Mouse (Mus musculus) thymus, postnatal 25 days (tissue): ENCODE data around the gene Lrrc49.

Source experiments
- DNase-seq: peaks from one replicate; pipeline ENCODE4 v3.0.0; 2022

The Lrrc49 gene

DNA sequence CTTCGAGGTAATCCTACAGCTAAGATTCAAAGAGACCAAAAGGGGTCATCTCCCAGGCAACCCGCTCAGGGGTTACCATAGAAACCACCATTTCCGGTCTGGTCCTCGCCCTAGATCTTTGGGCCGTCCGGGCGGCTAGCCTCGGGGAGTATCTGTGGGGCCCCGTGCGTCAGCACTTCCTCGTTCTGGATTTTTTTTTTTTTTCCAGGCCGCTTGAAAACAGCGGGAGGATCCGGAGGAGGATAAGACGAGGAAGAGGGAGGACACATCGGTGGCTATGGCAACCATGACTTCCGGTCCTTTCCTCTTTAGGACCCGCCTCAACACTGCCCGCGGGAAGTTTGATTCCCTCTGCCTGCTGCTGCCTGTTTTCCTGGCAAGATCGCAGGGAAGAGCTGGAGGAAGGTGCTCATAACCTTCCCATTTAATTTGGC is at the start of gene Lrrc49:
Lrrc49 (minus strand) TSS at position 268 of the 434 bp plus-strand sequence.
- DNase-seq = peak; percentile 77

DNA sequence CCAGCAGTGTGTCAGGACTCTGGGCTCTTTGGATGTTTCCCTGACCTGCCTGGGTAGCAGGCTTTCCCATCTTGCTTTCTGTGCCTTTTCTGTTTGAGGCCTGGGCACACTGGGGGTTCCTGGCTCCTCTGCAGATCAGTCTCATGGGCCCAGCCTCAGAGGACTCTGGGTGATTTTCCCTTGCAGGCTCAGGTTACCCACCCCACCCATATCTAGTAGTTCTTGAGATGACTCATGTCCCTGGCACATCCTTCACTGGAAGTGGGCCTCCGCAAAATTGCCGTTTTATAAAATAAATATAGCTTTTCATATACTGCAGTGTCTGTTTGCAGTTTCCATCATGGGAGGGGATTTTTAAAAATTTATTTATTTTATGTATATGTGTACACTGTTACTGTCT is 46.4 kb upstream of the Lrrc49 start:
- DNase-seq = no peak

DNA sequence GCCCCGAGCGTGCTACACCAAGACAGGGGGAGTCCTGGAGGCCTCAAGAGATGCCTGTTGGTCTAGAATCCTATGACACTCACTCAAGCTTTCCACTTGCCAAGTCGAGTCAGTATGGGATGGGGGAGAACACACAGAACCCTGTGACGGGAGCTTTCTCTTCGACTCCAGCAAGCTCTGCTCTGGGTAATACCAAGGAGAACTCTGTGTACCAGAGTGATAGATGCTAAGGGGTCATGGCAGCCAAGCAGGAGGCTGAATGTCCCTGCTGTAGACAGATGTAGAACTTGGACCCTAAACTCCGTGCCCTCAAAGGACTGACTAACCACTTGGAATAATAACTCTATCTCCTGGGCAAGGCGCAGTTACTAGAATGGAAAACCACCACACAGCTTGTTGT is 37.0 kb upstream of the Lrrc49 start:
- DNase-seq = no peak

DNA sequence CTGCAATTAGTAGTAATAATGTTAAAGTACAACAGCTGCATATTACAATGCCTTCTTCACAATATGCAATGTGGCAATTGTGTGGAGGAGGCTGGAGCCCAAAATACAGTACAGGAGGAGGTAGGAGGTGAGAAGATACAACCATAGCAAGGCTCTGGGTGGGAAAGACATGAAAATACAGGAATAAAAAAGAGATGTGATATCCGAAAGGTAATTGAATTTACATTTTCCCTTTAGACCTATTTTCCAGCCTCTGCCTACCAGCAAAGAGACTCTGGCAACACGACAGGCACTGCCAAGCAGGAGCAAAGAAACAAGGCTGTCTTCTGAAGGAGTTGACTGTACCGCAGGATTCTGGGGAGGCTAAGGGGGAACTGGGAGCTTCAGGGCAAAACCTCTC is 31.7 kb upstream of the Lrrc49 start:
- DNase-seq = no peak

DNA sequence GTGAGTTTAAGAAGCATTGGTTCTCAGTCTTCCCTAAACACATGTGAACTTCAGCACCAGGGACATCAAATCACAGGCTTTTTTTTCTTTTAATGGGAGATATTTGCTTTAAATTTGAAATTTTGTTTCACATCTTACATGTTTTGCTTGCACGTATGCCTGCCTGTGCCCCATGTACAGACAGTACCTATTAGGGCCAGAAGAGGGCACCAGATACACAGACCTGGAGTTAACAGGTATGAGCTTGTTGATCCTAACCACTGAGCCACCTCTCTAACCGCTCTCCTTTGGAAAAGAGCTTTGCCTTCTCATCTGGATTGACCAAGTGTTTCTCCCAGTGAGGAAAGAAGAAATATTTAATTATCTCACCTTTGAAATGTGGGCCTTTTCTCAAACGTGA is 30.3 kb upstream of the Lrrc49 start:
- peak; percentile 52 for DNase-seq

DNA sequence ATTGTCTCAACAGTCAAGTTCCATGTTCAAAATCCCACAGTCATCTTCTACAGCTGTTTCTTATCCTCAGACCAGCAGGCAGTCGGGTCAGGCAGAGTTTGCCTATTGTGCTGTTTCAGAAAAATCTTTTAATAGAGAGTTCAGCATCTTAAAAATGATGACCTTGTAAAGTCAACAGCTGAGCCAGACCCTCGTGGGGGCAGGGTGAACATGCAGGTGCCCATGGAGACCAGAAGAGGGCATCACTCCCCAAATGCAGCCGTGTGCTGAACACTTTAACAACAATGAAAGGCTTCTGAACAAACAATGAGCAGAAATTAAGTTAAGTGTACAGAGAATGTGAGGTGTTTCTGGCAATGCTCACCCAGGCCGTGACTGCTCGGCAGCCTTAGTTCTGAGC is 27.9 kb upstream of the Lrrc49 start:
- no peak for DNase-seq

DNA sequence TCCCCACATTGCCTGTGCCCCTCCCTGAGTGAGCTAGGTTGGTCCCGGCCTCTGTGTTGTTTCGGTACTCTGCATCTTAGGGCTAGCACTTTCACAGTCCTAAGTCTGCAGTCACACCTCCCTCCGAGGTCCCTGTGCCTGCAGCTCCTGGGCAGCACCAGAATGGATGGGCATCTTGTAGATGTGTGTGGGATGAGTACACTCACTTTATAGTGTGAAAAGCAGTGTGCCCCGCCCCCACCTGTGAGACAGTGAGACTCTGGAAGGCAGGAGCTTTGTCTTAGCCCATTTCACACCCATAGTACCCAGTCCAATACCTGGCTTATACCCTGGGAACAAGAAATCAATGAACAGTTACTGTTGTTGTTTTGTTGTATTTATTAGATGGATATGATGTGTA is 27.3 kb upstream of the Lrrc49 start:
- DNase-seq = no peak

DNA sequence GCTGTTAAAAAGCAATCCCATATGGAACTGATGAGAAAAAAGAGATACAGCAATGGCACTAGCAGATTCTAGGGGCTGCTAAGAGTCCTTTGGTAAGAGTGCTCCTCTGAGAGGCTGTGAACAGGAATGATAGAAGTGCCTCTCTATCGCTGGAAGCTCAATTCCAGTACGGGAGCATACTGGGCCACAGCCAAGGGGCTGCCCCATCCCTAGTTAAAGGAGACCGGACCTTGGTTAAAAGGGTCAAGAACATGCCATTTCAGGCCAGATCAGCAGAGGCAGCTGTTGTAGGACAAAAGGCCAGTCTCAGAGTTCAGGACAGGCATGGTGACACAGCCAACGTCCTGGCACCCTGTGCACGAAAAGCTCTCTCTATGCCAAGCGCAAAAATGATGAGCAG is 26.2 kb upstream of the Lrrc49 start:
- DNase-seq = no peak

DNA sequence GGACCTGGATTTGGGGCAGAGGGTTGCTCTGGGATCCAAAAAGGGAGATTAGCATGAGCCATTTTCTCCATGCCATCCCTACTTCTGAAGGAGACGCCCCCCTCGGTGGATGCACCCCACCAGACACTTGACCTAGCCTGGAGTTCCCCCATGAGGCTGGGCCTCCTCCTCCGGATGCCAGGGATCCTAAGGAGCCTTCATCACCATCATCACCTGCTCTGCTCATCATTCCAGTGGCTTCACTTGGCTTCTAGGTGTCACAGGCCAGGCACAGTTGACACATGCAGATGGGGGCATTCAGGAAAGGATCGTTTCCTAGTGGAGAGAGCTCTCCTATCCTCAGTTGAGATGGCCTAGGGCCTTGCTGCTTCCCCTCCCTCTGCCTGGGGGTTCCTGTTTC is 25.7 kb upstream of the Lrrc49 start:
- DNase-seq = no peak

DNA sequence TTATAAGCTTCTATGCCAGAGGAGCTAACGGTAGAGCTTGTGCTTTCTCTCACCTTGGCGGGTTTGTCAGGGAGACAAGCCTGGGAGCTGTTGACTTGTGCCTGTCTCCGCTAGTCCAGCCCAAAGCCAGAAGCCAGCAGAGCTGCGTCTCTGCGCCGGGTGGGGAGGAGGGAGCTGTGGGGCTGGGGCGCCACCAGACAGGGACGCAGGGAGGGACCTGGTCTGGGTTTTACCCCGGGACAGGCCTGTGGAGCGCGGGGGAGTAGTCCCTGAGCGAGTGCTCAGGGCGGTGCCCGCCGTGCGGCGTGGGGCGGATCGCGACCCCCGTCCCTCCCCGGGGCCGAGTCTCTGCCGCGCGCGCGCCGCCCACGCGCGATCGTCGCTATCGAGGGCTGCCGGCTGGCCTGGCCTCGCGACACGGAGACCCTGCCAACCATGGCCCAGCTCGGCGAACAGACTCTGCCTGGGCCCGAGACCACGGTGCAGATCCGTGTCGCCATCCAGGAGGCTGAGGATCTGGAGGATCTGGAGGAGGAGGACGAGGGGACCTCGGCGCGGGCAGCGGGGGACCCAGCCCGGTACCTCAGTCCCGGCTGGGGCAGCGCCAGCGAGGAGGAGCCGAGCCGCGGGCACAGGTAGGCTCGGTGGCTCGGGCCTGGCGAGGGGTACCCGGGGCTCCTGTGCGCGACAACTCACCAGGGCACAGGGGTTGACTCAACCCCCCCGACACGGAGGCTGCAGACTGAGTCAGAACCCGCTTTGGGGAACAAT is 25.0 kb upstream of the Lrrc49 start, which contains the start of gene Larp6:
Larp6 (plus strand) TSS at position 219 of the 771 bp plus-strand sequence.
- no peak for DNase-seq

DNA sequence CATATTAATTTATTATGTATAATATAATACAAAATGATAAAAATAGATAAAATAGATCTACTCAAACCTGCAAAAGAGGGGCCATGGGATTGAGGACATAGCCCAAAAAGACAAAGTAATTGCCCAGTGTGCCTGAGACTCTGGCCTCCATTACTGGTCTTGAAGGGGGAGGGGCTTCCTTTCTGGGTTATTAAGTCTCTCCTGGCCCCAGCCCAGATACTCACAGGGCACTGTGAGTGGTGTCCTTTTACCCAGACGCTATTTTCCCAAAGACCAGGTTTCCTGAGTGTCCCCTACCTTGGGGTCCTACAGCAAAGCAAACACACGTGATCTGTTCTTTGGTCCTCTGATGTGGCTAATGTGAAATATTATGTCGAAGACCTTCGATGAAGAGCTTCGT is 24.1 kb upstream of the Lrrc49 start:
- no peak for DNase-seq

DNA sequence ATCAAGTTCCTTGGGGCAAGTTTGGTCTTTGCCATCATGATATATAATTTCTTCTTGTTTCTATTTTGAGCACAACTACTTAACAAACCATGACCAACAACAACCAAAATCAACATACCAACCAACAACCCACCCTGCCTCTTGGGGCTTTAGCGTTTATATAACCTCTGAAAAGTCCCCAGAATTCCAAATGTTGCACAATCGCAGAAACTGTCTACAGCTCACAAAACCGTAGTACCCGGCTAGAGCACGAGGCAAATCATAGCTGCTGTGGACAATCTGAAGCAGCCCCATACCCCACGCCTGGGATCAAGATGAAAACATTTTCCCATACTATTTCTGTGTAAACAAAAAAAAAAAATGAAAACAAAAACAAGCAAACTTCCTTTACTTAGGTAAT is 21.8 kb upstream of the Lrrc49 start:
- no peak for DNase-seq

DNA sequence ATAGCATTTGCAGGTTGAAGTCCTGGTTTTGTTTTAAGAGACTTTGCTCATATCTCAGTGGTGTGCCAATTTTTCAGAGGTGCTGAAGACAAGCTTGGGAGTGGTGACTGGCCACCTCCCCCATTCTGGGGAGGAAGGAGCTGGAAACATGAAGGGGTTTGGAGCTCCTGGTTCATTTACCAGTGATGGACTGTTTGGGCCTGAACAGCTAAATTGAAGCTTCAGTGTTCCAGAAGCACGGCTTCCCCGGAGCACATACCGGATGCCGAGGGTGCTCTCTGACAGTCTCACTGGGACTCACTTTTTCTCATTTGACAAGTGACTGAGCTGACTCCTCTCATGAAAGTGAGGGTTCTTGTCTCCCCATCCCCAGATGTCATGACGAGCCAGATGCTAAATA is 20.6 kb upstream of the Lrrc49 start:
- no peak for DNase-seq

DNA sequence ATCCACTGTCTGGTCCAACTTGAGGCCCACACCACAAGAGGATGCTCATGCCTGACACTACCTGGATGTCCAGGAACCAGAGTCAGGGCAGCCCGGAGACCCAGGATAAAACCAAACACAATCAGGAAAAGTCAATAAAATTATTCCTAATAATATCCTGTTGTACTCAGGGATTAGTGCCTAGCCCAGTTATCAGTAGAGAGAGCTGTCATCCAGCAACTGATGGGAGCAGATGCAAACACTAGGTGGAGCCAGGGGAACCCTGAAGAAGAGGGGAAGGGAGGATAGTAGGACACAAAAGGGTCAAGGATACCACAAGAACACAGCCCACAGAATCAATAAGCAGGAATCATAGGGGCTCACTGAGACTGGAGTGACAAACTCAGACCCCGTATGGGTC is 19.6 kb upstream of the Lrrc49 start:
- no peak for DNase-seq

DNA sequence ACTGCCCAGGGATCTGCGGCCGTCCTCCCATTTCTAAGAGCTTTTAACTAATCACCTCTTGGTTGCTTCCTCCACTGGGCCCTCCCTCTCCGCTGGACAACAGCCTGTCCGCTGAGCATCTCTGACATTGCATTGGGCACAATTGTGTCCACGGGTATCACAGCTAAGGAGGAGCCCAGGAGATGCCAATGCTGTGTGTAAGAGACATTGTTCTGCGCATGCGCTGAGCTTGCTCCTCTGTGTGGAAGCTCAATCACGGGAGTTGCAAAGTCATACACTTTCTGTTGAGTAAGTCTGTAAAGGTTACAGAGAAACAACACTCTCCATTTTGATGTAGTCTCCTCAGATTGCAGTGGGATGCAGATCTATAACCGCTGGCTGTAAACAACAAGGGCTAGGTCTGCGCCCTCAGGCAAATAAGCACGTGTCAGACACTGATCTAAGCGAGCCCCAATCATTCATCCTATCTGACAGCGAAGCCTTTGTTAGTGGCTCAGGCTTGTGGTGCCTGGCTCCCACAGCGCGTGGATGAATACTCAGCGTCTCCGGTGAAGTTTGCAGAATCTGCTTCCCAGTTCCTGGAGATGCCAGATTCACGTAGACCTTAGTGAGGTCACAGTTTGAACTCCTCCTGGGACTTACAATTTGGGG is 11.7 kb upstream of the Lrrc49 start:
- no peak for DNase-seq

DNA sequence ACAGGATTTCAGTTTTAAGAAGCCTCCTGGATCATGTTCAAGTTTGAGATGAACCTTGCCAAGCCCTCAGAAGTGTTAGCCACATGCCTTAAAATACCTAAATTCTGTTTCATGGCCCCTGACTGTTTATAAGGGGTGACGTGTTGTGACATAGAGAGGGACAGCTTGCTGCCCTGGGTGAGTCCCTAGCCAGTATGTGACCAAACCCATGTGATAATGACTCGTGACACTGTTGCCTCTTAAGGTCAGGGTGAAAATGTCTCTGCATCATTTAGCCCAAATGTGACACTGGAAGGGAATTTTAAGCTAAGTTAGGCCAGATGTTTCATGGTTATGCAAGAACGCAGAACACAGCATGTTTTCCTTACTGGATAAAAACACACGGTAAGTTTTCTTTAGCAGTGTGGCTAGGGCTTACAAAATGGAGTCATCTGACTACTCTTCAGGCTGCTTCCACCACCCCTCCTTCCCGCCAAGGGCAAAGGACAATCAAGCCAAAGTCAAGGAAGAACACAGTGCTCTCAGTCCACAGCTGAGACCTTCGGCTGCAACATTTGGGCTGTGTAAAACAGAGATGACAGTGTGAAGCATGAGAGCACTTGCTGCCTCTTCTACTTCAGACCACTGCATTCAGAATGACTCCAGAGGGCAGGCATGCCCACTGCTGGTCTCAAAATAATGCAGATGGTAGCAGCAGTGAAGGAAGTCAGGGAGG is 8.5 kb upstream of the Lrrc49 start:
- DNase-seq = no peak

DNA sequence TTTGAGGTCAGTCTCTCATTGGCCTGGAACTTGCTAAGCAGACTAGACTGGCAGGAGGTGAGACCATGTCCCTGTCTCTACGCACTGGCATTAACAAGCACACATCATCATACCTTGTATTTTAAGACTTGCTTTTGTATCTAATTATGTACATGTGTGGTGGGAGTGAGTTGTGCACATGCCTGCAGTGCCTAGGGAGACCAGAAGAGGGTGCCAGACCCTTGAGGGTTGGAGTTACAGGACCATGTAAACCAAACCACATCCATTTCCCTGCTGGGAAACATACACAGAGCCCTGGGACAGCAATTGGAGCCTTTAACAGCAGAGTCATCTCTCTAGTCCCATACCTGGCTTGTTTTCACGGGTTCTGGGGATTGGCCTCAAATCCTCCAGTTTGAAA is 6.0 kb upstream of the Lrrc49 start:
- DNase-seq = peak; percentile 18

DNA sequence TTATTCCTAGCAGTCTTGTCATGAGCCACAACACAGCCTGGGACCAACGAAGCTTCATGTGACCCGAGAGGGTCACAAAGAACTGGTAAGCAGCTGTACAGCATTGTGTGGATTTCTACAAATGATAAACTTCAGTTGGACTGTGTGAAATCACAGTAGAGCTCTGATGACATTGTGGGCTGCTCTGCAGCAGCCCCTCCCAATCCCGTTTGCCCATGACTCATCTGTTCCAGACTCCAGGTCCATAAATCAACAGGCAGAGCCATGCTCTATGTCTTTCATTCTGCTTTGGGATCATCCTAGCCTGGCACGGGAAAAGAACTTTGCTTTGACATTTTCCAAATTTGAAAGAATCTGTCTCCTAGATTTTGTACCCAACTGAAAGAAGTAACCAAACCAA is 4.7 kb upstream of the Lrrc49 start:
- DNase-seq = no peak

DNA sequence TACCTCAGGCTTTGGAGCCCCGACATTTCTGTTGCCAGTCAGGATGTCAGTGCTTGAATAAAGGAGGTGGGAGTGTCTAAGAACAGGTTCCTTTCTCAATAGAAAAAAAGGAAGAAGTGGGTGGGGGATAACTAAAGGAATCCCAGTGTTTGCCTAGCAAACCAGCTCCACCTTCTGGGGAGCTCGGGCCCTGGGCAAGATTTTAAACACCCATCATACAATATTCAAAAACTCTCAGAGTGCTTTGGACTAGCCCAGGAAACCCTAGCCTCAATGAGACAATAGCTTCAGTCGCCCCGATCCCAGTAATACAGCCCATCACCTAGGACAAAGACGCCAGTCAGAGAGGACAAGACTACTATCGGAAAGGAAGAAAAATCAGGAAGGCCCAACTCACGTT is 543 bp downstream of the Lrrc49 start:
- DNase-seq = no peak

DNA sequence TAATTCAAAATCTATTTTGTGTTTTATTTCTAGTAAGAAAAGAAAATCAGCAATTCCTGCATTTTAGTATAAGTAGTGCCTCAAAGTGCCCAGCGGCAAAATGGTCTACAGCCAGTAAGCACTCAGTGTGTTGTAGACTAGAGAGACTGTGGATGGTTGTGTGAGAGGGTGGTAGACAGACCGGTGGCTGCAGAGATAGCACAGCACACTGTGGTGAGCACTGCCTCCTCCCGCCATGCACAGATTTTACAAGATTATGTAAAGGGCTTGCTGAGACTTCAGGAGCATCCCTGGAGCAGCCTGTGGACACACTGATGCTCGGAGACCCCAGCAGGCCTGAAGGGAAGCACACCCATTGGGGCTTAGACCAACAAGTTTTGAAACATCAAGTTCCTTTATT is 5.2 kb downstream of the Lrrc49 start:
- DNase-seq = no peak

DNA sequence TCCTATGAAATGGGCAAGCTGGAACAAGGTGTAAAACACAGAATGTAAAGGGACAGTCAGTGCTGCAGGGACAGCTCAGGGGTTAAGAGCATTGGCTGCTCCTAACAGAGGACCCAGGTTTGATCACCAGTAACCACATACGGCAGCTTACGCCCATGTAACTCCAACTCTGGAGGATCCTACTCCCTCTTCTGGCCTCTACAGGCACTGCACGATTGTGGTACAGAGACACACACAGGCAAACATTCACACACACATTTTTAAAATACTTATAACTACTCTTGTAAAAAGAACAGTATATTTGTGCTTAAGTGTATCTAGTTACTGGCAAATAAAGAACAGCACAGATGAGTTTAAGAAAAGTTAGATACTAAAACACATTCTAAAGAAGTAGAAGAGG is 7.0 kb downstream of the Lrrc49 start:
- DNase-seq = no peak

DNA sequence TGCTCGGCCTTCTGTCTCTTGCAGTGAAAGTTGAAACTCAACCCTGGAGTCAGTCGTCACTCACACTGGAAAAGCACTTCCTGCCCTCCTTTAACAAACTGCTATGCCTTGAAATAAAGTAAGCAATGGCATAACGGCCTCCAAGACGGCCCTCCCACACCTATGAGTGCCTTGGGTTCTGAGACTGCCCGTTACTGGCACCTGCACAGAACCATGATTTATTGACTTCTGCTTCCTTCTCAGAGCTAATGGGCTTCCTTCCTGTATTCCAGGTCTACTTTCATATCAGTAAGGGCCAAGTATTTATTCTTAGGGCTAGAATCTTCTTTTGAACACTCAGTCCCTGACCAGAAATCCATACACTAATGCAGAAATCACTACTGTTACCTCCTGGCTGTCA is 9.0 kb downstream of the Lrrc49 start:
- no peak for DNase-seq

DNA sequence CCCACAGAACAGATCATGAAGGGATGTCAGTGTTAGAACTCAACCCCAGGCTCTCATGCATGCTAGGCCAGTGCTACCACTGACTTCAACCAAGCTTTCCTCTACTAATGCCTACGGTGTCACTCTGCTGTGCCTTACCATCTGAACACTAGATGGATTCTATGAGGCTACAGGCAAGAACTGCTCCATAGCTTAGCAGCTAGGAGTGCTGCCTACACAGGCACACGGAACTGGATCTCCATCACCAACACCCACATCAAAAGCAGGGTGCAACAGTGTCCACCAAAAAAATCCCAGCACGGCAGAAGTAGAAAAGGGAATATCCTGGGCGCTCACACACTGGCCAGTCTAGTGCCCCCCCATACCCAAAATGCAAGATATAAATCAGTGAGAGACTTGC is 11.5 kb downstream of the Lrrc49 start:
- no peak for DNase-seq

DNA sequence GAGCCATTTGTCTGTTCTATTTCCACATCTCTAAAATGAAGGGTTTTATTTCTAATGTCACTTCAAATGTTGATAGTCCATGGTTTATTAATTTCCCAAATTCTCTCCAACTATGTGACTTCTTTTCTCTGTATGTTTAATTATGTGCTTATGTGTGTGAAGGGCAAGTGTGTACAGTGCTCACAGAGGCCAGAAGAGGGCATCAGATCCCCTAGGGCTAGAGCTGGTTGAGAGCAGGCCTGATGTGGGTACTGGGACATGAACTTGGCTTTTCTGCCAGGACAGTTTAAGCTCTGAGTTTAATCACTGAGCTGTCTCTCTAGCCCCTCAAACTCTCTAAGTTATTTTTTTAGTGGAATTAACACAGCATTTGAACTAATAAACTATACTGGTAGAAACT is 13.2 kb downstream of the Lrrc49 start:
- no peak for DNase-seq
